In genomic region chr7:65081979-65082777, GRCm38 (mm10) we compare ENCODE assay signal across 18 mouse cellular contexts.
A peak's percentile ranks its signal among the peaks of the same experiment; 100 is the strongest.
DNase-seq lines count a peak whose midpoint lies in the region; ATAC-seq and TF ChIP-seq lines count a peak whose summit lies in the region.
"Had no signal": no experiment of that assay in that cellular context is flagged by ENCODE, and none has a peak within 500 bp of the region (broad histone marks: within the 10 kb centered on the region; RNA-seq: fewer than 3 reads in every experiment).

No protein-coding gene starts in this region.

- no peak for DNase-seq in heart, adult 8-10 months (ENCODE audit: low spot score)
- DNase-seq in lung, embryonic 14.5 days, result peak; percentile 84
- DNase-seq in lung, postnatal 10 days, result no peak
- DNase-seq in stomach, postnatal 0 days (ENCODE audit: low spot score), result no peak
- DNase-seq in retina, postnatal 1 day, result peak; percentile 24
- DNase-seq in ovary, postnatal 10 days (ENCODE audit: low spot score), result no peak
- DNase-seq: adrenal gland, adult 8-10 months; cerebellum, adult 8-10 months; liver; midbrain, embryonic 14.5 days; thymus, postnatal 4 days had no signal

- no peak overlapping the region for H3K4me3 ChIP-seq in heart, embryonic 11.5 days (ENCODE audit: low read depth, low read length)
- H3K4me3 ChIP-seq in lung, embryonic 14.5 days (ENCODE audit: low read depth, low read length), result no peak overlapping the region
- H3K4me3 ChIP-seq in stomach, embryonic 14.5 days (ENCODE audit: low read depth, low read length), result no peak overlapping the region
- H3K4me3 ChIP-seq in stomach, postnatal 0 days (ENCODE audit: low read depth, low read length), result no peak overlapping the region
- H3K4me3 ChIP-seq: embryonic facial prominence, embryonic 13.5 days; myocyte had no signal

- whole genome bisulfite sequencing in heart, embryonic 11.5 days (ENCODE audit: insufficient replicate concordance), result 45% methylated on average over 6 of the region's 6 CpGs
- WGBS in lung, embryonic 14.5 days, result 32% methylated on average over 6 of the region's 6 CpGs
- WGBS in stomach, embryonic 14.5 days, result 42% methylated on average over 6 of the region's 6 CpGs
- 45% methylated on average over 6 of the region's 6 CpGs for WGBS in stomach, postnatal 0 days

- 0 out of 2 replicates have a peak, but pooled peaks cover 6% of the 10 kb centered on the region for H3K4me1 ChIP-seq in heart, embryonic 11.5 days (ENCODE audit: control insufficient read depth, insufficient read depth, low read length)
- H3K4me1 ChIP-seq in lung, embryonic 14.5 days (ENCODE audit: insufficient read depth), result no peaks in the 10 kb centered on the region; the same call in 1 of the 2 replicates
- no peaks in the 10 kb centered on the region for H3K4me1 ChIP-seq in stomach, embryonic 14.5 days (ENCODE audit: control insufficient read depth, insufficient read depth, low read length)
- H3K4me1 ChIP-seq in stomach, postnatal 0 days (replicated peaks; ENCODE audit: control insufficient read depth, insufficient read depth), result no peaks in the 10 kb centered on the region

- H3K9ac ChIP-seq in heart, embryonic 11.5 days (ENCODE audit: low read depth, low read length), result no peak overlapping the region
- no peak overlapping the region for H3K9ac ChIP-seq in lung, embryonic 14.5 days
- no peak overlapping the region for H3K9ac ChIP-seq in stomach, embryonic 14.5 days (replicated peaks; ENCODE audit: low read depth, low read length)
- H3K9ac ChIP-seq in stomach, postnatal 0 days (ENCODE audit: low read length), result no peak overlapping the region
- H3K9ac ChIP-seq: embryonic facial prominence, embryonic 13.5 days had no signal

- H3K36me3 ChIP-seq in heart, embryonic 11.5 days (ENCODE audit: control insufficient read depth, insufficient read depth, low read length), result no peaks in the 10 kb centered on the region
- H3K36me3 ChIP-seq in lung, embryonic 14.5 days (ENCODE audit: insufficient read depth), result no peaks in the 10 kb centered on the region
- H3K36me3 ChIP-seq in stomach, embryonic 14.5 days (ENCODE audit: control insufficient read depth, insufficient read depth, low read length), result no peaks in the 10 kb centered on the region
- no peaks in the 10 kb centered on the region for H3K36me3 ChIP-seq in stomach, postnatal 0 days (ENCODE audit: control insufficient read depth, insufficient read depth, low read length)
- H3K36me3 ChIP-seq: embryonic facial prominence, embryonic 13.5 days had no signal

- H3K27me3 ChIP-seq in heart, embryonic 11.5 days (ENCODE audit: control insufficient read depth, insufficient read depth, low read length), result no peaks in the 10 kb centered on the region
- no peaks in the 10 kb centered on the region for H3K27me3 ChIP-seq in lung, embryonic 14.5 days (ENCODE audit: insufficient read depth, low read length)
- H3K27me3 ChIP-seq in stomach, embryonic 14.5 days (ENCODE audit: control insufficient read depth, insufficient read depth, low read length), result no peaks in the 10 kb centered on the region
- H3K27me3 ChIP-seq in stomach, postnatal 0 days (ENCODE audit: control insufficient read depth, insufficient read depth, low read length), result no peaks in the 10 kb centered on the region
- H3K27me3 ChIP-seq: embryonic facial prominence, embryonic 13.5 days had no signal

- no peak for TF ChIP-seq CTCF in lung, embryonic 14.5 days (IDR thresholded peaks at IDR 0.05; ENCODE audit: low read depth)
- TF ChIP-seq CTCF in stomach, postnatal 0 days (IDR thresholded peaks at IDR 0.05; ENCODE audit: low read depth), result no peak

- ATAC-seq in heart, embryonic 11.5 days (replicated peaks; ENCODE audit: insufficient number of reproducible peaks, low FRiP score, low TSS enrichment), result peak; percentile 31; the same call in 1 of the 2 replicates
- peak; percentile 78; the same call in 1 of the 2 replicates for ATAC-seq in lung, embryonic 14.5 days (ENCODE audit: insufficient read depth)
- ATAC-seq in stomach, embryonic 14.5 days (ENCODE audit: insufficient number of reproducible peaks, insufficient read depth, low FRiP score, low read depth), result no peak
- ATAC-seq in stomach, postnatal 0 days (ENCODE audit: low FRiP score, low TSS enrichment), result no peak
- ATAC-seq: hindbrain, postnatal 0 days; intestine, postnatal 0 days had no signal

- no peak overlapping the region for H3K27ac ChIP-seq in heart, embryonic 11.5 days (ENCODE audit: low read depth, low read length)
- peak overlapping the region; percentile 64; the same call in 1 of the 2 replicates for H3K27ac ChIP-seq in lung, embryonic 14.5 days (ENCODE audit: low read depth)
- 0 out of 2 replicates have a peak overlapping the region, but pooled peaks have one; percentile 6 for H3K27ac ChIP-seq in stomach, embryonic 14.5 days (ENCODE audit: low read length)
- no peak overlapping the region for H3K27ac ChIP-seq in stomach, postnatal 0 days (replicated peaks)
- H3K27ac ChIP-seq: embryonic facial prominence, embryonic 13.5 days; hindbrain, postnatal 0 days; macrophage had no signal

- H3K9me3 ChIP-seq in heart, embryonic 11.5 days (replicated peaks; ENCODE audit: control insufficient read depth, low read length), result no peaks in the 10 kb centered on the region
- no peaks in the 10 kb centered on the region for H3K9me3 ChIP-seq in lung, embryonic 14.5 days (ENCODE audit: low read depth, low read length)
- H3K9me3 ChIP-seq in stomach, embryonic 14.5 days (ENCODE audit: control insufficient read depth, low read depth, low read length), result no peaks in the 10 kb centered on the region
- no peaks in the 10 kb centered on the region for H3K9me3 ChIP-seq in stomach, postnatal 0 days (ENCODE audit: control insufficient read depth, low read length)
- H3K9me3 ChIP-seq: embryonic facial prominence, embryonic 13.5 days had no signal

- H3K4me2 ChIP-seq in heart, embryonic 11.5 days, result no peak overlapping the region
- no peak overlapping the region for H3K4me2 ChIP-seq in lung, embryonic 14.5 days
- H3K4me2 ChIP-seq in stomach, embryonic 14.5 days (replicated peaks; ENCODE audit: low read depth, low read length), result no peak overlapping the region
- no peak overlapping the region for H3K4me2 ChIP-seq in stomach, postnatal 0 days (replicated peaks; ENCODE audit: low read depth)
- H3K4me2 ChIP-seq: embryonic facial prominence, embryonic 13.5 days had no signal

- no peak for TF ChIP-seq EP300 in stomach, postnatal 0 days (optimal IDR thresholded peaks at IDR 0.05)

Comparison
In these comparisons a context has a peak if more than half of its experiments do, and no peak if none do; other contexts are left out.
1. H3K27ac ChIP-seq: peak in lung, embryonic 14.5 days (single experiment) and stomach, embryonic 14.5 days (single experiment); none in heart, embryonic 11.5 days (single experiment) and stomach, postnatal 0 days (single experiment).
2. DNase-seq: peak in lung, embryonic 14.5 days (single experiment) and retina, postnatal 1 day (single experiment); none in heart, adult 8-10 months (single experiment), lung, postnatal 10 days (single experiment), stomach, postnatal 0 days (single experiment) and ovary, postnatal 10 days (single experiment).
3. ATAC-seq: peak in heart, embryonic 11.5 days (single experiment) and lung, embryonic 14.5 days (single experiment); none in stomach, embryonic 14.5 days (single experiment) and stomach, postnatal 0 days (single experiment).